Mouse (Mus musculus) heart, adult 2 months (tissue): ENCODE results near the gene Ssc4d.

Source experiments
- CTCF ChIP-seq: fragments of 200-600 bp; IDR thresholded peaks from 2 replicates; pipeline ENCODE4 v1.8.1; 2022; ENCODE audit warnings: antibody characterized with exemption, mild to moderate bottlenecking, moderate library complexity
- EP300 ChIP-seq: fragments of 200-500 bp; IDR thresholded peaks from 2 replicates; pipeline ENCODE4 v1.6.1; 2011; ENCODE audit warnings: low read depth, low read length, control low read depth; ENCODE audit not compliant: insufficient read depth
- POLR2A ChIP-seq: fragments of 200-500 bp; IDR thresholded peaks from 2 replicates; pipeline ENCODE4 v1.6.1; 2011; ENCODE audit warnings: mild to moderate bottlenecking, low read depth, low read length, control low read depth; ENCODE audit not compliant: insufficient read depth

GRCm38 (mm10) chr5:135996162-135996561, 21.8 kb upstream of the Ssc4d start:
- no peak for TF ChIP-seq CTCF
- no peak for TF ChIP-seq POLR2A
- TF ChIP-seq EP300, result no peak
